Mouse (Mus musculus) G1E (cell line): Measurements from ENCODE around the gene Cradd.

Experiments
- CTCF ChIP-seq: IDR thresholded peaks from 2 replicates; pipeline ENCODE4 v1.5.1; 2012; ENCODE audit warnings: low read depth, low read length, inconsistent platforms, mixed read lengths
- POLR2AphosphoS5 ChIP-seq: IDR thresholded peaks from 2 replicates; pipeline ENCODE4 v1.6.1; 2012; ENCODE audit warnings: low read depth, low read length, inconsistent platforms; ENCODE audit not compliant: insufficient replicate concordance

DNA sequence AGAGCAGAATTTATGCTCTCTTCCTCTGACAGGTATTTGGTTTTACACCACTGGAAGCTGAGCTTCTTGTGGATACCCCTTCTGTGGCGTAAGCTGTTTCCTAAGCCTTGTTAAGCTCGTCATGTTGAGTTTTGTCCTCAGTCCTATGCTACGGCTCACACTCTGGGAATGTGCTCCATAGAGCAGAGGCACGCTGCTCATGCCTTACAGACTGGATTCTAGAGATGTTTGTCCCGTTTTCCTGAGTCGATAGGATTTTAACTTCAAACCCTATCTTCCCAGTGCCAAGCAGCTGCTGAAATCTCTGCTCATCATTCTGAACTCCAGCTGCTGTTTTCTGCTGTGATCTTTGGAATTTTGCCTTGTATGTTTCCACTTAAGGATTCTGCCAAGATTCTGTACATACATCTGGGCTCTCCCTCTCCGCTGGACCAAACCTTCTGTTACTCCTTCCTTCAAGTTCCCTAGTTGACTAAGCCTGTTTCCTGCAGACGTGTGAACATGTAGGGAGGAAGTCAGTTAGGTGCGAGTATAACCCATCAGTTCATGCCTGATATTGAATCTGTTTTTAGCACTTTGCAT is 164.2 kb downstream of the Cradd start:
- no peak for TF ChIP-seq CTCF
- no peak for TF ChIP-seq POLR2AphosphoS5
